9 mouse cellular contexts compared by ENCODE assay signal in the genomic region with DNA sequence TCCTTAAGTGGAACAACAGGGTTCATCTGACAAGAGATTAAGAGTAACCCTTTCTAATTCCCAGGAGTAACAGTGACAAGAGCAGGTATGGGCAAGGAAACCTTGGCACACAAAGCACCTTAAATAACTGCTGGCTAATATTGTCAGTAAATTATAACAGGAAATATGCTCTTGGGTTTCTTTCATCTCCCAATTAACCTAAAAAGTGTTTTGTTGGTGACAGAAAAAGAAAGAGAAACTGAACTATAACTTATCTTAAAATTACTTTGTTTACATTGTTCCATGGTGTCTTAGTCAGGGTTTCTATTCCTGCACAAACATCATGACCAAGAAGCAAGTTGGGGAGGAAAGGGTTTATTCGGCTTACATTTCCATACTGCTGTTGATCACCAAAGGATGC.
"Had no signal": no experiment of that assay in that cellular context is flagged by ENCODE, and none has a peak within 500 bp of the region (broad histone marks: within the 10 kb centered on the region; RNA-seq: fewer than 3 reads in every experiment).

No protein-coding gene starts in this region.

- DNase-seq: lung, adult 18-20 months; lung, embryonic 14.5 days; lung, postnatal 10 days; right cerebral cortex, postnatal 14 days; thymus, adult 2 months; thymus, postnatal 25 days; thymus, postnatal 4 days had no signal

- ATAC-seq: midbrain, embryonic 13.5 days; midbrain, embryonic 15.5 days had no signal
